Mouse (Mus musculus): ENCODE data around the gene Theg. TPM values are rescaled to one million over a fixed set of nuclear protein-coding genes. Genes with fewer than 3 reads are reported as not detected.

The Theg gene
- polyA plus RNA-seq, 1 experiment from 2014 or later = not detected

- 90% methylated on average over 5 of the region's 5 CpGs for WGBS
Observed at GRCm38 (mm10) chr10:79544631-79545030, 42.5 kb downstream of the Theg start.

GRCm38 (mm10) chr10:79543884-79544597, 43.1 kb downstream of the Theg start:
- 65% methylated on average over 9 of the region's 9 CpGs for WGBS

More at GRCm38 (mm10) chr10:79544631-79545030, 42.5 kb downstream of the Theg start:
- H3K9ac ChIP-seq = no peak overlapping the region
- H3K4me3 ChIP-seq = no peak overlapping the region
- no peaks in the 10 kb centered on the region for H3K27me3 ChIP-seq
- ATAC-seq (replicated peaks; ENCODE audit: insufficient number of reproducible peaks, insufficient read depth, low FRiP score, low read depth) = no peak
- 0 out of 2 replicates have a peak, but pooled peaks cover 7% of the 10 kb centered on the region for H3K4me1 ChIP-seq (replicated peaks)
- H3K4me2 ChIP-seq = no peak overlapping the region
- H3K36me3 ChIP-seq = peaks cover 90% of the 10 kb centered on the region
- no peak overlapping the region for H3K27ac ChIP-seq
- no peaks in the 10 kb centered on the region for H3K9me3 ChIP-seq (replicated peaks)

GRCm38 (mm10) chr10:79542171-79542570, 45.0 kb downstream of the Theg start:
- peaks cover 68% of the 10 kb centered on the region for H3K36me3 ChIP-seq
- WGBS = 89% methylated on average over 11 of the region's 11 CpGs
- no peak overlapping the region for H3K4me2 ChIP-seq
- no peak overlapping the region for H3K27ac ChIP-seq
- no peak overlapping the region for H3K9ac ChIP-seq
- no peaks in the 10 kb centered on the region for H3K27me3 ChIP-seq
- no peaks in the 10 kb centered on the region for H3K9me3 ChIP-seq (replicated peaks)
- H3K4me3 ChIP-seq = no peak overlapping the region
- no peak for ATAC-seq (replicated peaks; ENCODE audit: insufficient number of reproducible peaks, insufficient read depth, low FRiP score, low read depth)
- 0 out of 2 replicates have a peak, but pooled peaks cover 7% of the 10 kb centered on the region for H3K4me1 ChIP-seq (replicated peaks)

More at GRCm38 (mm10) chr10:79543884-79544597, 43.1 kb downstream of the Theg start:
- H3K4me1 ChIP-seq (replicated peaks) = 0 out of 2 replicates have a peak, but pooled peaks cover 7% of the 10 kb centered on the region
- H3K27ac ChIP-seq = no peak overlapping the region
- no peak overlapping the region for H3K9ac ChIP-seq
- no peak overlapping the region for H3K4me3 ChIP-seq
- H3K4me2 ChIP-seq = no peak overlapping the region
- no peaks in the 10 kb centered on the region for H3K27me3 ChIP-seq
- no peaks in the 10 kb centered on the region for H3K9me3 ChIP-seq (replicated peaks)
- no peak for ATAC-seq (replicated peaks; ENCODE audit: insufficient number of reproducible peaks, insufficient read depth, low FRiP score, low read depth)
- H3K36me3 ChIP-seq = peaks cover 86% of the 10 kb centered on the region

GRCm38 (mm10) chr10:79541522-79541921, 45.6 kb downstream of the Theg start:
- Histone ChIP-seq H3K9ac (no peak overlapping the region), H3K27ac (no peak overlapping the region), H3K4me1 (replicated peaks) (0 out of 2 replicates have a peak, but pooled peaks cover 7% of the 10 kb centered on the region), H3K27me3 (no peaks in the 10 kb centered on the region), H3K9me3 (replicated peaks) (no peaks in the 10 kb centered on the region), H3K4me2 (no peak overlapping the region), H3K4me3 (no peak overlapping the region), H3K36me3 (peaks cover 62% of the 10 kb centered on the region)
- 82% methylated on average over 15 of the region's 15 CpGs for WGBS
- ATAC-seq (replicated peaks; ENCODE audit: insufficient number of reproducible peaks, insufficient read depth, low FRiP score, low read depth) = no peak

- WGBS = 93% methylated on average over 11 of the region's 11 CpGs
Observed at GRCm38 (mm10) chr10:79540746-79541145, 46.4 kb downstream of the Theg start.

GRCm38 (mm10) chr10:79539701-79540495, 47.2 kb downstream of the Theg start:
- no peaks in the 10 kb centered on the region for H3K9me3 ChIP-seq (replicated peaks)
- H3K27ac ChIP-seq = no peak overlapping the region
- WGBS = 92% methylated on average over 16 of the region's 16 CpGs
- H3K9ac ChIP-seq = no peak overlapping the region
- no peak for ATAC-seq (replicated peaks; ENCODE audit: insufficient number of reproducible peaks, insufficient read depth, low FRiP score, low read depth)
- H3K4me1 ChIP-seq (replicated peaks) = 0 out of 2 replicates have a peak, but pooled peaks cover 7% of the 10 kb centered on the region
- no peak overlapping the region for H3K4me2 ChIP-seq
- H3K4me3 ChIP-seq = no peak overlapping the region
- peaks cover 49% of the 10 kb centered on the region for H3K36me3 ChIP-seq
- H3K27me3 ChIP-seq = no peaks in the 10 kb centered on the region

More at GRCm38 (mm10) chr10:79540746-79541145, 46.4 kb downstream of the Theg start:
- no peak overlapping the region for H3K27ac ChIP-seq
- H3K4me1 ChIP-seq (replicated peaks) = 0 out of 2 replicates have a peak, but pooled peaks cover 7% of the 10 kb centered on the region
- H3K36me3 ChIP-seq = peaks cover 56% of the 10 kb centered on the region
- no peak for ATAC-seq (replicated peaks; ENCODE audit: insufficient number of reproducible peaks, insufficient read depth, low FRiP score, low read depth)
- no peak overlapping the region for H3K9ac ChIP-seq
- H3K9me3 ChIP-seq (replicated peaks) = no peaks in the 10 kb centered on the region
- H3K4me2 ChIP-seq = no peak overlapping the region
- H3K4me3 ChIP-seq = no peak overlapping the region
- H3K27me3 ChIP-seq = no peaks in the 10 kb centered on the region

- 0 out of 2 replicates have a peak, but pooled peaks cover 4% of the 10 kb centered on the region for H3K4me1 ChIP-seq (replicated peaks)
- no peaks in the 10 kb centered on the region for H3K27me3 ChIP-seq
- H3K36me3 ChIP-seq = peaks cover 41% of the 10 kb centered on the region
- ATAC-seq (replicated peaks; ENCODE audit: insufficient number of reproducible peaks, insufficient read depth, low FRiP score, low read depth) = no peak
- no peak overlapping the region for H3K4me3 ChIP-seq
- no peaks in the 10 kb centered on the region for H3K9me3 ChIP-seq (replicated peaks)
- H3K9ac ChIP-seq = no peak overlapping the region
- no peak overlapping the region for H3K4me2 ChIP-seq
- 50% methylated on average over 4 of the region's 4 CpGs for WGBS
- H3K27ac ChIP-seq = no peak overlapping the region
Observed at GRCm38 (mm10) chr10:79538873-79539272, 48.3 kb downstream of the Theg start.

- Histone ChIP-seq H3K9me3 (replicated peaks) (no peaks in the 10 kb centered on the region), H3K36me3 (peaks cover 35% of the 10 kb centered on the region), H3K4me1 (replicated peaks) (peaks cover 6% of the 10 kb centered on the region; the same call in 1 of the 2 replicates), H3K4me2 (no peak overlapping the region), H3K27ac (no peak overlapping the region), H3K27me3 (no peaks in the 10 kb centered on the region), H3K4me3 (no peak overlapping the region), H3K9ac (no peak overlapping the region)
- ATAC-seq (replicated peaks; ENCODE audit: insufficient number of reproducible peaks, insufficient read depth, low FRiP score, low read depth) = no peak
- WGBS = 78% methylated on average over 3 of the region's 3 CpGs
Observed at GRCm38 (mm10) chr10:79538323-79538722, 48.8 kb downstream of the Theg start.

GRCm38 (mm10) chr10:79537781-79538180, 49.4 kb downstream of the Theg start:
- Histone ChIP-seq H3K4me3 (no peak overlapping the region), H3K36me3 (peaks cover 30% of the 10 kb centered on the region), H3K27ac (no peak overlapping the region), H3K9me3 (replicated peaks) (no peaks in the 10 kb centered on the region), H3K9ac (no peak overlapping the region), H3K27me3 (no peaks in the 10 kb centered on the region), H3K4me2 (no peak overlapping the region), H3K4me1 (replicated peaks) (peaks cover 12% of the 10 kb centered on the region; the same call in 1 of the 2 replicates)
- no peak for ATAC-seq (replicated peaks; ENCODE audit: insufficient number of reproducible peaks, insufficient read depth, low FRiP score, low read depth)
- WGBS = 82% methylated on average over 2 of the region's 2 CpGs

GRCm38 (mm10) chr10:79537271-79537670, 49.9 kb downstream of the Theg start:
- no peak for ATAC-seq (replicated peaks; ENCODE audit: insufficient number of reproducible peaks, insufficient read depth, low FRiP score, low read depth)

GRCm38 (mm10) chr10:79536461-79537080, 50.6 kb downstream of the Theg start:
- Histone ChIP-seq H3K9ac (no peak overlapping the region), H3K4me2 (no peak overlapping the region), H3K9me3 (replicated peaks) (no peaks in the 10 kb centered on the region), H3K4me1 (replicated peaks) (peaks cover 15% of the 10 kb centered on the region; the same call in 1 of the 2 replicates), H3K27ac (no peak overlapping the region), H3K27me3 (no peaks in the 10 kb centered on the region), H3K36me3 (peaks cover 19% of the 10 kb centered on the region; the same call in 1 of the 2 replicates), H3K4me3 (no peak overlapping the region)
- ATAC-seq (replicated peaks; ENCODE audit: insufficient number of reproducible peaks, insufficient read depth, low FRiP score, low read depth) = no peak
- WGBS = 71% methylated on average over 12 of the region's 12 CpGs

More at GRCm38 (mm10) chr10:79537271-79537670, 49.9 kb downstream of the Theg start:
- Histone ChIP-seq H3K4me2 (no peak overlapping the region), H3K36me3 (peaks cover 25% of the 10 kb centered on the region; the same call in 1 of the 2 replicates), H3K9me3 (replicated peaks) (no peaks in the 10 kb centered on the region), H3K4me3 (no peak overlapping the region), H3K27me3 (no peaks in the 10 kb centered on the region), H3K9ac (no peak overlapping the region), H3K27ac (no peak overlapping the region), H3K4me1 (replicated peaks) (peaks cover 15% of the 10 kb centered on the region; the same call in 1 of the 2 replicates)
- WGBS = 83% methylated on average over 7 of the region's 7 CpGs

All from heart, embryonic 15.5 days (tissue).